Mouse (Mus musculus) urinary bladder, adult 18-20 months (tissue): Measurements from ENCODE around the gene Zfp2.

Experiments used
- DNase-seq, 2 experiments: peaks; one replicate each; pipeline ENCODE4 v3.0.0; 2022; ENCODE audit warnings: low spot score in 2 of 2, mixed read lengths in 2 of 2

Gene Zfp2

DNA sequence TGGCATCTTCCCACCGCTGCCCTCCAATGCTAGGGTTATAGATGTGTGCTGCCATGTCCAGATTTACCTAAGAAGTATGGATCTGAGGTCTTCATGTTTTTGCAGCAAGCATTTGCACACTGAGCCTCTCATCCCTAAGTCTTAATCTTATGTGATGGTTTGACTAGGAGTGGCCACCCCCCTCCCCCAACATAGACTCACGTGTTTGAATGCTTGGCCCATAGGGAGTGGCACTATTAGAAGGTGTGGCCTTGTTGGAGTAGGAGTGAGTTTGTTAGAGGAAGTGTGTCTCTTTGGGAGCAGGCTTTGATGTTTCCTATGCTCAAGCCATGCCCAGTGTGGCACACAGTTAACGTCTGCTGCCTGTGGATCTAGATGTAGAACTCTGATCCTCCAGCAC is 37.3 kb downstream of the Zfp2 start:
- no peak for DNase-seq

DNA sequence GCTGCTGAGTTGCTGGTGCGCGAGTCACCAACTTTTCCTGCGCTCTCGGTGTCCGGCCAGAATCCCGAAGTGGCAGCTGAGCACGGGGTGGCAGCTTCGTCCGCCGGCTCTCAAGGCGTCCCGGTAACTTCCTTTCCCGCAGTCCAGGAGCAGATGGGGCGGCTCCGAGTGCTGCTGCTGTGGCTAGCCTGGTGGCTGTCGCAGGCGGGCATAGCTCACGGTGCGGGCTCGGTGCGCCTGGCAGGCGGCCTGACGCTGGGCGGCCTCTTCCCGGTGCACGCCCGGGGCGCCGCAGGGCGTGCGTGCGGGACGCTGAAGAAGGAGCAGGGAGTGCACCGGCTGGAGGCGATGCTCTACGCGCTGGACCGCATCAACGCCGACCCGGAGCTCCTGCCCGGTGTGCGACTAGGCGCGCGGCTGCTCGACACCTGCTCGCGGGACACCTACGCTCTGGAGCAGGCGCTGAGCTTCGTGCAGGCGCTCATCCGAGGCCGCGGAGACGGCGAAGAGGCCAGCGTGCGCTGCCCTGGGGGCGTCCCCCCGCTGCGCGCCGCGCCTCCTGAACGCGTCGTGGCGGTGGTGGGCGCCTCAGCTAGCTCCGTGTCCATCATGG is 64.9 kb downstream of the Zfp2 start:
- DNase-seq: peak in 1 of 2 experiments; percentile 19

DNA sequence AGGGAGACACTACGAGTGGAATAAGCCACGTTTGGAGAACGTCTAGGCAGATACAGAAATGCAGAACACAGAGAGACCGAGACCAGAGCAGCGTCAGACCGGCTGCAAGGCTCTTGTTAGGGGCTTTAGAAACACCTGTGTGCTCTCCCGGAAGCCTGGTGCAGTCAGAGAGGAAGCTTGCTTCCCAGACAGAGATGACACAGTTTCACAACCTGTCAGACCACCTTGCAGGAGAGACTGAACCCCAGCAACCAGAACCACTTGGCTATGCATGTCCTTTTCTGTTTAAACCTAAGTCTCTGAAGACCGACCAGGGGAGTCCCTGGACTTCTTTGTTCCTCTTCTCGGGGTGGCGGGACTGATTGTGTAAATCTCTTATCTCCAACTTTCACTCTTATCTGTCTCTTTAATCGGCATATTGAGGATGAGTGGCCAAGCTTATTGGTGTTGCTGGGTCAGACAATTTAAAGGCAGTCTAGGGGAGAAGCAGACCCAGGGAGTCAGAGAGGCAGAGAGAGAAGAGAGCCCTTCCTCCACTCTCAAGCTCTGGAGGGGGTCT is 65.7 kb downstream of the Zfp2 start, which contains the start of gene Grm6:
Gene Grm6, plus strand, starts transcription at position 509 of the 559 bp plus-strand sequence.
- no peak for DNase-seq

DNA sequence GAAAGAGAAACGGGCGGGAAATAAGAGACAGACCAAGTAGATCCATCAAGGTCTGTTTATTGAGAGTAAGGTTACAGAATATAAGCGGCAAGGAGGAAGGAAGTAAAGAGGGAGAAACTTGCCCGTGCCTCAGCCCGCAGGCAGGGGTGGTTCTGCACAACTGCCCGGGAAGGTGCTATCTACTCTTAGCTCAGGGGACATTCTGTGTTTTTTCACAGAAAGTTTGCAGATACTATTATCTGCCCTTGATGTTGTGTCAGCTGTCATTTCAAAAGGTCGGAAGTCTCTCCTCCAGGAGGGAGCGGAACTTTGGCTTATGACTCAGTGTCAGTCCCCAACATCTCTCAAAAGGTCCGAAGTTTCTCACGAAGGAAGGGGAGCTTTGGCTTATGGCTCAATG is 66.7 kb downstream of the Zfp2 start:
- DNase-seq: no peak
